Mouse (Mus musculus) MEL (cell line): ENCODE results near the gene Cux1.

Source experiments
- BHLHE40 ChIP-seq: IDR thresholded peaks from 2 replicates; pipeline ENCODE4 v1.6.1; 2012; ENCODE audit warnings: low read depth, mild to moderate bottlenecking, inconsistent platforms, low read length, improper control_type of control experiment, borderline replicate concordance
- CHD1 ChIP-seq: IDR thresholded peaks from 2 replicates; pipeline ENCODE4 v1.6.1; 2012; ENCODE audit warnings: low read depth, mild to moderate bottlenecking, inconsistent platforms, low read length, improper control_type of control experiment
- CTCF ChIP-seq, 3 experiments: IDR thresholded peaks in 2 of 3; conservative IDR thresholded peaks in 1 of 3; 2 replicates each; pipeline ENCODE4 v1.5.1; 2011 to 2012; ENCODE audit warnings: low read length in 3 of 3, low read depth in 2 of 3, mild to moderate bottlenecking in 2 of 3, improper control_type of control experiment in 1 of 3, inconsistent platforms in 1 of 3, mixed read lengths in 1 of 3, moderate library complexity in 1 of 3; ENCODE audit not compliant: control insufficient read depth in 1 of 3, insufficient read depth in 1 of 3, poor library complexity in 1 of 3, severe bottlenecking in 1 of 3
- EP300 ChIP-seq, 2 experiments: IDR thresholded peaks; 2 replicates each; pipeline ENCODE4 v1.6.1; 2011; ENCODE audit warnings: improper control_type of control experiment in 2 of 2, low read length in 2 of 2, low read depth in 1 of 2, mild to moderate bottlenecking in 1 of 2
- GATA1 ChIP-seq: IDR thresholded peaks from 2 replicates; pipeline ENCODE4 v1.6.1; 2011; ENCODE audit warnings: low read depth, low read length, improper control_type of control experiment
- HCFC1 ChIP-seq: IDR thresholded peaks from 2 replicates; pipeline ENCODE4 v1.6.1; 2012; ENCODE audit warnings: low read depth, mild to moderate bottlenecking, inconsistent platforms, low read length, improper control_type of control experiment, moderate library complexity
- POLR2AphosphoS5 ChIP-seq: IDR thresholded peaks from 2 replicates; pipeline ENCODE4 v1.6.1; 2012; ENCODE audit warnings: low read depth, borderline replicate concordance, mild to moderate bottlenecking, inconsistent platforms, low read length, moderate library complexity, mixed read lengths
- UBTF ChIP-seq: IDR thresholded peaks from 2 replicates; pipeline ENCODE4 v1.6.1; 2012; ENCODE audit warnings: low read depth, mild to moderate bottlenecking, inconsistent platforms, low read length, improper control_type of control experiment, moderate library complexity, borderline replicate concordance; ENCODE audit not compliant: insufficient read depth

DNA sequence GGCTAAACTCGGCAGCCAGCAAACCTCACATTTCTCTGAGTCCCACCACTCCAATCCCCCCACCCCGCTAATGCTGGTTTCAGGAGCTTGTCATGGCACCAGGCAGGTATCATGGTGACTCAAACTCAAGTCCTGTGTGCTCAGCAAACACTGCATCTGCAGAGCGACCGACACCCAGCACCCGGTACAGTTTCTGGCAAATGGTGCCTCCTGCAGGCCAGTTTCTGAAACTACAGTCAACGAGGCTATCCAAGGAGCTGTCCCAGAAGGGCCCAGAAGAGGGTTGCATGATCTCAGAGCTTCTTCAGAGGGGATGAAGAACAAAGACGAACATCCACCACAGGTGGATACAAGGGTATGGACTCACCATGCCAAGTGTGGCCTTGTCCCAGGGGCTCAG is 316.3 kb downstream of the Cux1 start:
- no peak for TF ChIP-seq EP300 (IDR thresholded peaks at IDR 0.05; ENCODE audit: low read depth in 1 of 2, low read length in 2 of 2)
- TF ChIP-seq CTCF (IDR thresholded peaks at IDR 0.05 in 2 of 3, conservative IDR thresholded peaks at IDR 0.05 in 1 of 3; ENCODE audit: control insufficient read depth in 1 of 3, insufficient read depth in 1 of 3, low read depth in 2 of 3, low read length in 3 of 3, poor library complexity in 1 of 3, severe bottlenecking in 1 of 3): peak; percentile 53 to 64 (median 63)
- TF ChIP-seq BHLHE40: no peak
- no peak for TF ChIP-seq HCFC1
- TF ChIP-seq GATA1: no peak
- TF ChIP-seq POLR2AphosphoS5: no peak
- no peak for TF ChIP-seq CHD1
- TF ChIP-seq UBTF: no peak
